Mouse (Mus musculus) megakaryocyte, embryonic 14.5 days (primary cell): ENCODE results near the gene Pcgf6. TPM values are rescaled to one million over a fixed set of nuclear protein-coding genes. Genes with fewer than 3 reads are reported as not detected.
A peak's percentile ranks its signal among the peaks of the same experiment; 100 is the strongest.

Source experiments
- H3K27me3 ChIP-seq: replicated peaks from 2 replicates; pipeline ENCODE3; 2012; ENCODE audit warnings: inconsistent platforms
- H3K36me3 ChIP-seq: replicated peaks from 2 replicates; pipeline ENCODE3; 2012; ENCODE audit warnings: low read length, inconsistent platforms, mixed read lengths
- H3K4me1 ChIP-seq: 2 replicates; pipeline ENCODE4 v1.6.1; 2012; ENCODE audit warnings: inconsistent platforms
- H3K4me3 ChIP-seq: replicated peaks from 2 replicates; pipeline ENCODE3; 2012; ENCODE audit warnings: moderate library complexity, mild to moderate bottlenecking, inconsistent platforms
- H3K9me3 ChIP-seq: 2 replicates; pipeline ENCODE4 v1.6.1; 2012; ENCODE audit warnings: inconsistent platforms
- FLI1 ChIP-seq: IDR thresholded peaks from 2 replicates; pipeline ENCODE4 v1.6.1; 2012; ENCODE audit warnings: low read length, inconsistent platforms, mixed read lengths
- GATA1 ChIP-seq: IDR thresholded peaks from 3 replicates; pipeline ENCODE4 v1.6.1; 2012; ENCODE audit warnings: mixed read lengths, low read length, inconsistent platforms, borderline replicate concordance
- polyA plus RNA-seq: library from polyadenylated mRNA; stranded (reverse); fragments of >175 nt; gene quantifications from 2 replicates; pipeline ENCODE4 v1.2.3, GENCODE M21; 2012; ENCODE audit warnings: low replicate concordance; ENCODE audit not compliant: insufficient read depth

Pcgf6 gene
- polyA plus RNA-seq, 1 experiment, result 2.9 TPM

DNA sequence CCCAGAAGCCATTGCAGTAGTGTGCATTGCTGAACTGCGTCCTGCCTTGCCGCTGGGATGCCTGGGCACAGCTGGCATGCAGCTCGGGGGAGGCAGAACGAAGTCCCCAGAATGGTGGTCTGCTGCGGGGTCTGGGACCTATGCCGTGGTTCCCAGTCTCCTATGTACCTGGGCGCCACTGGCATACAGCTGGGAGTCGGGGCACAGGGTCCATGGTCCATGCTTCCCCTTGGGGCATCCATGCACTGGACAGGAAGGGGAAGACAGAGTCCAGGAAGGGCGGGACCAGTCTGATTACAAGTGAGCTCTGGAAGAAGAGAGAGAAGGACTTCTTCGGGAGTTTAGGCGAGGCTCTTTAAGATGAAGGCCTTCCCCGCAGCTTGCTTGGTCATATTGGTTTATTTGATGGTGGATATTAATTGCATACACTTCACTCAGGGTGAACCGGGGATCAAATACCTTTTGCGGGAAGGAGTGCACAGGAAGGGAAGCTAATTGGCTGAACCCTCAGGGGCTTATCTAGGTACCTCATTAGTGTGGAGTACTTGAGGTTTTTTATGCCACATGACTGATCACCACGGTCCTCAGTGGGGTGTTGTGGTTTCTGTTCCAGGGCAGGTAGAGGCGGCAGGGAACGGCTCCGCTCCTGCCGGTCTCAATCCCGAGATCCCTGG lies 61.1 kb downstream of the Pcgf6 start:
- H3K36me3 ChIP-seq, result no peaks in the 10 kb centered on the region
- H3K4me3 ChIP-seq, result peak overlapping the region; percentile 74

GRCm38 (mm10) chr19:46988231-46989087 lies 62.2 kb downstream of the Pcgf6 start:
- TF ChIP-seq GATA1 (no peak), FLI1 (no peak)
- Histone ChIP-seq H3K27me3 (peaks cover 2% of the 10 kb centered on the region), H3K4me1 (peaks cover 79% of the 10 kb centered on the region), H3K9me3 (no peaks in the 10 kb centered on the region), H3K36me3 (no peaks in the 10 kb centered on the region), H3K4me3 (peak overlapping the region; percentile 83)

More for the DNA sequence above, 61.1 kb downstream of the Pcgf6 start:
- H3K4me1 ChIP-seq, result peaks cover 75% of the 10 kb centered on the region
- no peaks in the 10 kb centered on the region for H3K9me3 ChIP-seq
- no peak for TF ChIP-seq GATA1
- no peak for TF ChIP-seq FLI1
- peaks cover 9% of the 10 kb centered on the region for H3K27me3 ChIP-seq

GRCm38 (mm10) chr19:46987646-46988045 lies 63.1 kb downstream of the Pcgf6 start:
- TF ChIP-seq FLI1 (no peak), GATA1 (no peak)
- Histone ChIP-seq H3K9me3 (no peaks in the 10 kb centered on the region), H3K27me3 (peaks cover 2% of the 10 kb centered on the region), H3K4me3 (peak overlapping the region; percentile 75), H3K36me3 (no peaks in the 10 kb centered on the region), H3K4me1 (peaks cover 85% of the 10 kb centered on the region)

DNA sequence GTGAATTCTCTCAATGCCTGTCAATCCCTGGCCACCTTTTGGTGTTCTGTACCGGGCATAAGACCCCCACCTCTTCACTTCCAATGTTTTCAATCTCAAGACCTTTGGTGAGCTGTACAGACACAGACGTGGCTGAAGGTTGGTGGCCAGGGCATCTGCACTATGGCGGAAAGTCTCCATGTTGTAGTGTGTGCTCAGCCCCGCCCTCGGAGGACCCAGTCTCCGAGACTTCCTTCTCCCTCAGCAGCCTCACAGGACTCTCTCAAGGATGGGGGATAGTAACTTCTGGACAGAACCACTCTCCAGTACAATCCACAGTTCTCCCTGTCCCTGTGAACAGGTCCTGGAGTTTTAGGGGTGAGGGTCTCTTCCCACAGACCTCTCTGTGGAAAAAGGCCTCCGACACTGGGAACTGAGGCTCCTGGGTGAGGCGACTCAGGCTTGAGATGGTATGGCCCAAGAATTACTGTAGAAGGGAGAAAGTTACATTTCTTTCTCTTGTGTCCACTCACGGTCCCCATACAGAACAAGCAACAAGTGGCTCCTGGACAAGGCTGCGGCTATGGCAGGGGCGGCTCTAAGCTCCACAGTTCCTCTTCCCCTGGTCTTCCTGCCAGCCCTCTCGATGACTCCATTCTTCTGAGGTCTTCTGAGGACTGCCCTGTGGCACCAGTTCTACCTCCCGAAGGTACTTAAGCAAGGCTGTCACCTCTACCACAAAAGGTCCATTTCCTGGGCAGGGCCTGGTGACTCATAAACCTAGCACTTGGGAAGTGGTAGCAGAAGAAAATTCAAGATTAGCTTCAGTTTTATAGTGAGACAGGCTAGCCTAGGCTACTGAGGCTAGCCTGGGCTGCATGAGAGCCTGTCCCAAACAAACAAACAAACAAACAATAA lies 65.7 kb downstream of the Pcgf6 start:
- TF ChIP-seq GATA1, result no peak
- TF ChIP-seq FLI1, result no peak
- Histone ChIP-seq H3K4me1 (peaks cover 95% of the 10 kb centered on the region), H3K27me3 (no peaks in the 10 kb centered on the region), H3K4me3 (peak overlapping the region; percentile 84), H3K36me3 (no peaks in the 10 kb centered on the region), H3K9me3 (no peaks in the 10 kb centered on the region)

GRCm38 (mm10) chr19:46983966-46984380 lies 66.7 kb downstream of the Pcgf6 start:
- H3K4me1 ChIP-seq, result peaks cover 95% of the 10 kb centered on the region

More at GRCm38 (mm10) chr19:46983966-46984380, 66.7 kb downstream of the Pcgf6 start:
- Histone ChIP-seq H3K4me3 (peak overlapping the region; percentile 86), H3K9me3 (no peaks in the 10 kb centered on the region), H3K27me3 (no peaks in the 10 kb centered on the region), H3K36me3 (no peaks in the 10 kb centered on the region)
- peak; percentile 88 for TF ChIP-seq GATA1
- TF ChIP-seq FLI1, result no peak

Other genes with a start within 250 kb of the Pcgf6 start
- gene Ina, start 36.2 kb downstream of the Pcgf6 start, polyA plus RNA-seq, result 0.13 TPM in 1 of 2 replicates, not detected in the other
- 2.1 and 11.7 TPM in 2 replicates for gene Nt5c2, start 35.8 kb downstream of the Pcgf6 start, polyA plus RNA-seq
- 4.6 and 7.9 TPM in 2 replicates for gene Taf5, start 16.8 kb upstream of the Pcgf6 start, polyA plus RNA-seq
- 34.9 TPM in 1 of 2 replicates, not detected in the other for gene Usmg5, start 39.7 kb upstream of the Pcgf6 start, polyA plus RNA-seq
- gene Pdcd11, start 39.9 kb upstream of the Pcgf6 start, polyA plus RNA-seq, result 2.3 and 9.4 TPM in 2 replicates
- gene Calhm2, start 87.4 kb upstream of the Pcgf6 start, polyA plus RNA-seq, result 3.1 and 3.2 TPM in 2 replicates
- gene Calhm1, start 93.3 kb upstream of the Pcgf6 start, polyA plus RNA-seq, result not detected in 2 replicates
- not detected in 2 replicates for gene Calhm3, start 106.9 kb upstream of the Pcgf6 start, polyA plus RNA-seq
- 0.98 TPM in 1 of 2 replicates, not detected in the other for gene Neurl1a, start 127.9 kb upstream of the Pcgf6 start, polyA plus RNA-seq